Mouse (Mus musculus) intestine, embryonic 14.5 days (tissue): ENCODE measurements around the gene Cfap161. TPM values are rescaled to one million over a fixed set of nuclear protein-coding genes. Genes with fewer than 3 reads are reported as not detected.

Source experiments
- ATAC-seq: fragments of 200-750 bp; cut with Nextera tagmentation; replicated peaks from 2 replicates; pipeline ENCODE4 v1.8.0; 2017; ENCODE audit warnings: low read depth, moderate number of reproducible peaks, moderate TSS enrichment, moderate library complexity; ENCODE audit not compliant: low FRiP score, low TSS enrichment
- DNase-seq: peaks from one replicate; pipeline ENCODE4 v3.0.0-alpha.2; 2018; ENCODE audit warnings: low spot score
- H3K27ac ChIP-seq: fragments of 300-500 bp; sonication (generic); 2 replicates; pipeline ENCODE4 v1.5.1; 2014; ENCODE audit warnings: low read depth, mild to moderate bottlenecking, control low read depth
- H3K27me3 ChIP-seq: fragments of 300-500 bp; sonication (generic); replicated peaks from 2 replicates; pipeline ENCODE4 v1.6.1; 2014; ENCODE audit warnings: low read length, control low read depth; ENCODE audit not compliant: control insufficient read depth, insufficient read depth
- H3K36me3 ChIP-seq: fragments of 300-500 bp; sonication (generic); 2 replicates; pipeline ENCODE4 v1.6.1; 2014; ENCODE audit warnings: low read length, control low read depth; ENCODE audit not compliant: control insufficient read depth, insufficient read depth
- H3K4me1 ChIP-seq: fragments of 300-500 bp; sonication (generic); replicated peaks from 2 replicates; pipeline ENCODE4 v1.6.1; 2014; ENCODE audit warnings: low read length, control low read depth, mixed read lengths; ENCODE audit not compliant: control insufficient read depth, insufficient read depth
- H3K4me2 ChIP-seq: fragments of 300-500 bp; sonication (generic); 2 replicates; pipeline ENCODE4 v1.6.1; 2014; ENCODE audit warnings: low read length
- H3K4me3 ChIP-seq: fragments of 300-500 bp; sonication (generic); 2 replicates; pipeline ENCODE4 v1.5.1; 2014; ENCODE audit warnings: low read depth, low read length, control low read depth, mixed read lengths
- H3K9ac ChIP-seq: fragments of 300-500 bp; sonication (generic); 2 replicates; pipeline ENCODE4 v1.6.1; 2014; ENCODE audit warnings: mild to moderate bottlenecking, low read length
- H3K9me3 ChIP-seq: fragments of 300-500 bp; sonication (generic); 2 replicates; pipeline ENCODE4 v1.6.1; 2016; ENCODE audit warnings: low read length, control low read depth; ENCODE audit not compliant: control insufficient read depth
- WGBS: fragments of 180-500 bp; shearing (Covaris S2); extraction: QIAGEN DNeasy Blood & Tissue Kit; methylation state at CpG from one replicate; pipeline ENCODE4 v1.1.7; 2014; 5-methylcytosine and 5-hydroxymethylcytosine counted together
- polyA plus RNA-seq: library from polyadenylated mRNA; unstranded; fragments of >200 nt; fragmentation: Nextera tagmentation; extraction: Ambion mirVana; gene quantifications from 2 replicates; pipeline ENCODE4 v1.2.1, GENCODE M21; 2014

Gene Cfap161
- polyA plus RNA-seq, 1 experiment from 2014 or later: 0.45 TPM

- H3K4me3 ChIP-seq: no peak overlapping the region
- H3K9ac ChIP-seq: no peak overlapping the region
- no peaks in the 10 kb centered on the region for H3K27me3 ChIP-seq
- no peak overlapping the region for H3K4me2 ChIP-seq
- H3K27ac ChIP-seq: peak overlapping the region; percentile 57; the same call in 1 of the 2 replicates
- H3K36me3 ChIP-seq: no peaks in the 10 kb centered on the region
- ATAC-seq (no peak), DNase-seq (no peak)
- peaks cover 10% of the 10 kb centered on the region; the same call in 1 of the 2 replicates for H3K4me1 ChIP-seq
- H3K9me3 ChIP-seq: no peaks in the 10 kb centered on the region
- 57% methylated on average over 8 of the region's 8 CpGs for WGBS
Observed at GRCm38 (mm10) chr7:83800561-83801482, 6.1 kb upstream of the Cfap161 start.

DNA sequence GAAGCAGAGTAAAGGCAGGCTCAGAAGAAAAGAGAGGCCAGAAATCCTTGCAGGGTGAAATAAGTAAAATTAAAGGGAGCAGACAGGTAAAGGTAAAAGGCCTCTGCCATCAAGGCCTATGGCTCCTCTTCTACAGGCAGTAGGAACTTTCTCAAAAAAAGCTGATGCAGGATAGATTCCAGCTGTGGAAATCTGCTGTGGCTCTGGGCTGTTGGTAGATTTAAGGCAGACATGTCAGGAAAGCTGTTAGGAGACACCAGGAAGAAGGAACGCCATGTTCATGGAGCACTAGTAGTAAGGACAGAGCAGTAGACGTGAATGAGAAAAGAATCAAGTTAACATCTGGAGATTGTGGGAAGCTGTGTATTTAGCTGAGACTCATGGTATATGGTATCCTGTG is 5.4 kb upstream of the Cfap161 start:
- no peaks in the 10 kb centered on the region for H3K27me3 ChIP-seq
- H3K27ac ChIP-seq: no peak overlapping the region
- peaks cover 10% of the 10 kb centered on the region; the same call in 1 of the 2 replicates for H3K4me1 ChIP-seq
- no peak overlapping the region for H3K4me3 ChIP-seq
- 75% methylated on average over 2 of the region's 2 CpGs for WGBS
- no peaks in the 10 kb centered on the region for H3K9me3 ChIP-seq
- ATAC-seq (no peak), DNase-seq (no peak)
- H3K9ac ChIP-seq: no peak overlapping the region
- H3K36me3 ChIP-seq: no peaks in the 10 kb centered on the region
- no peak overlapping the region for H3K4me2 ChIP-seq

DNA sequence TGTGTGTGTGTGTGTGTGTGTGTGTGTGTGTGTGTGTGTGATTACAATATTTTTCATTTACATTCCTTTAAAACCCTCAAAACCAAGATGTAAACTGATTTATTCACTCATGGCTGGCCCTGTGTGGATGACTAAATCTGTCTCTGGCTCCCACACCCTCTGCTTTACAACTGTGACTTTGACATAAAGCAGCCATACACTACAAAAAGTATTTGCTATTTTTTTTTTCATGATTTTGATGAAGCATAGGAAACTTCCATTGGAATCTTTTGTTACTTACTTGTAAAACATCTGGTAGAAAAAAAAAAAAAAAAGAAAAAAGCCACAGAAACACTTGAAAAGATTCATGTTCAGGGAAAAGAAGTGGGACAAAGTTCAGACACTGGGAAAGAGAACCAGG is 3.3 kb upstream of the Cfap161 start:
- ATAC-seq: peak; percentile 63; the same call in 1 of the 2 replicates

DNA sequence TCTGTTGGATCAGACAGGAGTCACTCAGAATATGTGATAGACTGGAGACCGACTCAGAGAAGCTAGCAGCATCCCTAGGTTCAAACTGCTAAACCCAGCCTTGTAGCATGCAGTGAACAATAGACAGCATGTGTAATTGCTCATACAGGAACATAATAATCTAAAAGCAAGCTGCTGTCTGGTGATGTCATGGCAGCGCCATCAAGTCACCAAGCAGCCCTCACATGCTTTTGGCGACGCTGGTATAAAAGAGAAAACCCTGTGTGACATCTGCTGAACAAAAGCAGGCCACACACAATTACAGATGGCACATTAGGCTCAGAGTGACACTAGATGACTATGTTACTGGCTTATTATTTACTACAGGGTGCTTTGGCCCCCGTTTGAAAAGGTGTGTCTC is 1.5 kb upstream of the Cfap161 start:
- H3K27me3 ChIP-seq: no peaks in the 10 kb centered on the region
- no peak overlapping the region for H3K4me3 ChIP-seq
- no peak for DNase-seq
- no peaks in the 10 kb centered on the region for H3K9me3 ChIP-seq
- 65% methylated on average over 5 of the region's 5 CpGs for WGBS
- peaks cover 14% of the 10 kb centered on the region; the same call in 1 of the 2 replicates for H3K4me1 ChIP-seq
- H3K27ac ChIP-seq: no peak overlapping the region
- no peak for ATAC-seq
- no peak overlapping the region for H3K4me2 ChIP-seq
- no peaks in the 10 kb centered on the region for H3K36me3 ChIP-seq
- H3K9ac ChIP-seq: no peak overlapping the region

More for the DNA sequence above, 3.3 kb upstream of the Cfap161 start:
- no peak overlapping the region for H3K4me2 ChIP-seq
- no peaks in the 10 kb centered on the region for H3K27me3 ChIP-seq
- peaks cover 14% of the 10 kb centered on the region; the same call in 1 of the 2 replicates for H3K4me1 ChIP-seq
- H3K36me3 ChIP-seq: no peaks in the 10 kb centered on the region
- H3K9ac ChIP-seq: no peak overlapping the region
- no peak overlapping the region for H3K4me3 ChIP-seq
- no peak for DNase-seq
- H3K27ac ChIP-seq: peak overlapping the region; percentile 36; the same call in 1 of the 2 replicates
- H3K9me3 ChIP-seq: no peaks in the 10 kb centered on the region

GRCm38 (mm10) chr7:83794006-83794683 is 535 bp downstream of the Cfap161 start:
- Histone ChIP-seq H3K27me3 (no peaks in the 10 kb centered on the region), H3K27ac (no peak overlapping the region), H3K4me2 (0 out of 2 replicates have a peak overlapping the region, but pooled peaks have one; percentile 18), H3K9me3 (no peaks in the 10 kb centered on the region), H3K4me1 (peaks cover 9% of the 10 kb centered on the region; the same call in 1 of the 2 replicates), H3K36me3 (no peaks in the 10 kb centered on the region), H3K4me3 (no peak overlapping the region), H3K9ac (no peak overlapping the region)
- WGBS: 41% methylated on average over 11 of the region's 11 CpGs
- DNase-seq: no peak
- ATAC-seq: 0 out of 2 replicates have a peak, but pooled peaks have one; percentile 6

GRCm38 (mm10) chr7:83780881-83781280 is 13.8 kb downstream of the Cfap161 start:
- WGBS: 82% methylated on average over 4 of the region's 4 CpGs
- Histone ChIP-seq H3K27me3 (no peaks in the 10 kb centered on the region), H3K9me3 (no peaks in the 10 kb centered on the region), H3K4me3 (no peak overlapping the region), H3K27ac (no peak overlapping the region), H3K9ac (no peak overlapping the region), H3K4me1 (no peaks in the 10 kb centered on the region), H3K4me2 (no peak overlapping the region), H3K36me3 (no peaks in the 10 kb centered on the region)
- DNase-seq: no peak
- no peak for ATAC-seq

GRCm38 (mm10) chr7:83780026-83780425 is 14.7 kb downstream of the Cfap161 start:
- ATAC-seq (no peak), DNase-seq (no peak)
- H3K9ac ChIP-seq: no peak overlapping the region
- H3K27ac ChIP-seq: no peak overlapping the region
- H3K4me2 ChIP-seq: no peak overlapping the region
- no peaks in the 10 kb centered on the region for H3K27me3 ChIP-seq
- H3K9me3 ChIP-seq: no peaks in the 10 kb centered on the region
- no peak overlapping the region for H3K4me3 ChIP-seq
- no peaks in the 10 kb centered on the region for H3K36me3 ChIP-seq
- H3K4me1 ChIP-seq: 0 out of 2 replicates have a peak, but pooled peaks cover 2% of the 10 kb centered on the region
- 66% methylated on average over 4 of the region's 4 CpGs for WGBS

DNA sequence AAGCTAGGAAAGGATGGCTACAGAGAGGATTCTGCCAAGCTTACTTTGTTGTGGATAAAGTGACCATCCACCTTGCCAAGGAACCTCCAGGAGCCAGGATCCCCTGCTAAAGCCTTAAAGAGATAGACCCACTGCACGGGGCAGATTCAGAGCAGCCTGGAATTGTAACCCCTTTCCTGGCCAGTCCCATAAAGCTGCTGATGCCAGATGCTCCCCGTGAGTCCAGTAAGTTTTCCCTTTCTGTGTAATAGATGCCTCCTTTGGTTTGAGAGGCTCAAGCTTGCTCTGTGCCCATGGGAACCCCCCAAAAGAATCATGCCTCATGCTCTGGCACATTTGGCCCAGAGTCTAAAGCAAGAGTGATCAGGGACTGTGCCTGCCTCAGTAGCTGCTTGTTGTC is 15.7 kb downstream of the Cfap161 start:
- no peaks in the 10 kb centered on the region for H3K9me3 ChIP-seq
- no peak for ATAC-seq
- H3K36me3 ChIP-seq: no peaks in the 10 kb centered on the region
- H3K27me3 ChIP-seq: no peaks in the 10 kb centered on the region
- 0 out of 2 replicates have a peak, but pooled peaks cover 3% of the 10 kb centered on the region for H3K4me1 ChIP-seq
- WGBS: 69% methylated on average over 2 of the region's 2 CpGs
- H3K27ac ChIP-seq: no peak overlapping the region
- DNase-seq: no peak
- H3K4me3 ChIP-seq: no peak overlapping the region
- no peak overlapping the region for H3K4me2 ChIP-seq
- H3K9ac ChIP-seq: no peak overlapping the region
